Mouse (Mus musculus) liver, postnatal 0 days (tissue): ENCODE data around the gene Cwc22.

Experiments used
- CTCF ChIP-seq: sonication (generic); IDR thresholded peaks from 2 replicates; pipeline ENCODE4 v1.5.1; 2016; ENCODE audit warnings: antibody characterized with exemption, low read depth
- EP300 ChIP-seq: IDR thresholded peaks from 2 replicates; pipeline ENCODE4 v1.6.1; 2016; ENCODE audit warnings: antibody characterized with exemption, low read depth, mild to moderate bottlenecking

DNA sequence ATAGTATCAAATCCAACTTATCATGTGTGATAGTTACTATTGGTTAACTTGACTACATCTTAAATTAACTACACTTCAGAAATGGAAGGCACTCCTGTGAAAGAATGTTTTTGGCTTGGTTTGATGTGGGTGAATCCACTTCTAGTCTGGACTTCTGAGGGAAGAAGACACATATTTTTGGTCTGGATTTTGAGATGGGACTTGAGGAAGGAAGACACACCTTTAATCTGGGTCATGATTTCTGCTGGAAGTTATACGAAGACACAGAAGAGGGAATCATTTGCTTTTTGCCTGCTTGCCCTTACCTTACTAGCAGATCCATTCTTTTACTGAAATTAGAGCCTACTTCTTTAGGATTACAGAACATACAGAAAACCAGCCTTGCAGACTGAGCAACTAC, 25.7 kb upstream of the Cwc22 start:
- TF ChIP-seq CTCF (no peak), EP300 (no peak)
